Mouse (Mus musculus): ENCODE data around the gene Npnt. TPM values are rescaled to one million over a fixed set of nuclear protein-coding genes. Genes with fewer than 3 reads are reported as not detected.

The Npnt gene
- 279 TPM for polyA plus RNA-seq (2014; fragmentation: Illumina TruSeq; extraction: RNeasy Lipid Tissue Mini Kit (QIAGEN cat#74804); ENCODE audit: low read depth, low replicate concordance)

DNA sequence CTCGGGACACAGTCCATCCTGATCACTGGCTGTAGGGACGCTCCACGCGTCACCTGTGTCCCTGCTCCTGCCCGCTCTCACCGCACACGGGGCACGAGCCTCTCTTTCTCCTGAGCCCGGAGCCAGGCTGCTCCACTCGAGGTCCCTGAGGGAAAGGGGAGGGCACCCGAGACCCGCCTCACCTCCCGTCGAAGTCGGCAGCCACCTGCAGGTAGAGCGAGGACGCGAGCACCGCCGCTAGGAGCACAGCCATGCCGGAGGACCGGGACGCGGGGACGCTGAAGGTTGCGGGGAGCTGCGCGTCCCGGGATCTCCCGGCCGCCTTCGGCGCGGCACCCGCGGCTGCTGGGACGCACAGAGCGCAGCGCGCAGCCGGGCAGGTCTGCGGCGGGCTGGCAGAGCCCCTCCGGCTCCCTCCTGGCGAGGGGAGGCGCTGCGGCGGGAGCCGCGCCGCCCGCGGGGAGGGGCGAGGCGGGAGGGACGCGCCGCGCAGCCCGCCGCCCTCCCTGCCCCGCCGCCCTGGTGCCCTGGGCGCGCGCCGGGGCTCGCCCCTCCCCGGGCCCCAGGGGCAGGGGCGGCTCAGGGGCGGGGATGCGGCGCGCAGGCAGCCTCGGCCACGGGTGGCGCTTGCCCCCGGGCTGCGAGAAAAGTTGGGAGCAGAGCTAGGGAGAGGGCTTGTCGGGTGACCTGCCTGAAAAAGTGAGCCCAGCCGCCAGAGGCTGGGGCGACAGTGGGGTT, at the start of gene Npnt:
Gene Npnt, minus strand, starts transcription at position 501 of the 738 bp plus-strand sequence.

Other genes with a start within 250 kb of the Npnt start
- 25.2 TPM for gene Ints12, start 141.5 kb upstream of the Npnt start, polyA plus RNA-seq (2014; fragmentation: Illumina TruSeq; extraction: RNeasy Lipid Tissue Mini Kit (QIAGEN cat#74804); ENCODE audit: low read depth, low replicate concordance)
- 12.7 TPM for gene Gstcd, start 141.7 kb upstream of the Npnt start, polyA plus RNA-seq (2014; fragmentation: Illumina TruSeq; extraction: RNeasy Lipid Tissue Mini Kit (QIAGEN cat#74804); ENCODE audit: low read depth, low replicate concordance)